Mouse (Mus musculus) G1E-ER4 (cell line): Measurements from ENCODE around the gene 2010111I01Rik. TPM values are rescaled to one million over a fixed set of nuclear protein-coding genes. Genes with fewer than 3 reads are reported as not detected.

Experiments
- GATA1 ChIP-seq: IDR thresholded peaks from one replicate; pipeline ENCODE4 v1.8.0; 2012; ENCODE audit warnings: low read length, inconsistent platforms
- polyA plus RNA-seq: library from polyadenylated mRNA; stranded (reverse); fragments of >175 nt; gene quantifications from 2 replicates; pipeline ENCODE4 v1.2.3, GENCODE M21; 2012

Gene 2010111I01Rik
- polyA plus RNA-seq, 1 experiment, result 47.5 TPM

DNA sequence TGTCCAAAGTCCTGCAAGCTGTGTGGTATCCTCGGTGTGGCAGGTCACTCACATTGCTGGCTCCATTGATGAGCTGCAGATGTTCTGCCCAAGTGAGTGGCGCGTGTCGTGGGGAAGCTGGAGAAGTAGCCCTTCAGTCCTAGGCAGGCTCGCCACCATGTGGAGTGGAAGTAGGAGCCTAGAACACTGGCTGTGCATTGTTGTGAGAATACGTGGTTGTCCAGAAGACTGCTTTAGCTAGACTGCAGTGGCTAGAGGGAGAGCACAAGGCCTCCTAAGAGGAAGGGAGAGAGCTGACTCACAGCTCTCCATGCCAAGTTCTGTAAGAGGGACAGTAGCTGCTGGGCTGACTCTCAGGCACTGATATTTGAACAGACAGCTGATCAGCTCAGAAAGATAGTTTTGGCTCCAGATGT, 293.5 kb downstream of the 2010111I01Rik start:
- TF ChIP-seq GATA1, result no peak

DNA sequence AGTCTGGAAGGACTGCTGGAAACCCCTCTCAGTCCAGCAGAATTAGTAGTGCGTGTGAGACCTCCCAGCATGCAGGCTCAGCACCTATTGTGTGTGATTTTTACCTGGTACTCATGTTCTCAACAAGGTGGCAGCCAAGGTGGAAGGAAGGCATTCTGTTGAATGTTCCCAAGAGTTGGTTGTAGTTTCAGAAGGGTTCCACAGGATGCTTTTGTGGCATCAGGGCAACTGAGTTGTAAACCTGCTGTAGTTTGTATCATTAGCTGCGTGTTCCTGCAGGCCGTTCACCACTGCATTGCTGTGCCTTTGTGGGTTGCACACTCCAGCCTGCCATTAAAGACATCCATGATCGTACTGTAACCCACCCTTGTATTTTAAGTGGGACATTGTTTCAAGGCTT, 294.0 kb downstream of the 2010111I01Rik start:
- TF ChIP-seq GATA1, result no peak

DNA sequence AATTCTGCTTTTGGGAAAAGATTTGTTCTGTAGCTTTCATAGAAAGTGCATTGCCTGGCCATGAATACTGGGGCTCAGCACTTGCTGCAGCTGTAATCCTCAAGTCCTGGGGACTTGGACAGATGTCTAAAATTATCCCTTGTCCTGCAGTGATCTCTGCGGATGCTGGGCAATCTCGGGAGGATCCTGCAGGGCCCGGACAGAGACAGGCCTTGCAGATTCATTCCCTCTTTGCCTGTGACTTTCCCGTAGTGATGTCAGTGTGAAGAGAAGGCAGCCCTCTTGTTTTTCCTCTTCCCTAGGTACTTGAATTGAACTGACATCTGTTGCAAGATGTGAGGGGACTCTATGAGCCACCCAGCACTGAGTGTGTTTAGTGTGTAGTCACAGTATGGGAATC, 295.4 kb downstream of the 2010111I01Rik start:
- no peak for TF ChIP-seq GATA1

DNA sequence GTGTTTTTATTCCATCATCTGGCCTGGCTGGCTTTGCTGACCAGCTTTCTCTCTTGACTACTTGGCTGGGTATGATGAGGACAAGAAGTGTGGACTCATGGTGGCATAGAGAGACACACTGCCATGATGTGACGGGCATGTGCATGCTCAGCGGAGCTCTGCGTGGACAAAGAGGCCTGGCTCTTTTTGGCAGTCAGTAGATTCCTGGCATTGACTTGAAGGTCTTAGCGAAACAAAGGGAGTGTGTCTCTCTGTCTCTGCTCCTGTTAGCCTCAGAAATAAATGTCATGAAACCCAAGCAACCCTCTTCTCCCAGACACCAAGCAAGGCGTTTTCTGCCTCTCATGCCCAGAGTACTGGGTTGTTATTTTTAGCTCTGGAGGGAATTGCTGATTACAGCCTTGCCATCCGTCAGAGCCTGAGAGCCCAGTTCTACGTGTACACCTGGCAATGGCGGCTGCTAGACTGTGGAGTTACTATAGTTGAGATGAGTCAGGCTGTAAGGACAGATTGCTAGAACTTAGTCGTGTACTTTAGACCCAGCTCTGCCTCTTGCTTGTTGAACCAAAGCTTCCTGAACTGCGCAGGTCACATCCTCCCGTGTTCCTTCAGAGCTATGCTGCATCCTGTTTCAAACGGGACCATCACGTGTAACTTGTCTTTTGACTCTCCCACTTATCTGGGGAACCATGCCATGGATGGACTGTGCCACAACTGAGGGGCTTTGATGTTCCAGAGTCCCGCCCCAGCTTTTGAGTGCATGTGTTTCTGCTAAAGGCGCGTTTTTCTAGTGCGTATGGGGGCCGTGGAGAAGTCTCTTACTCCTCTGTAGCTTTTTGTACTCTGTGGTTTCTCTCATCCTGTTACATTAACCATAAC, 296.3 kb downstream of the 2010111I01Rik start:
- no peak for TF ChIP-seq GATA1

DNA sequence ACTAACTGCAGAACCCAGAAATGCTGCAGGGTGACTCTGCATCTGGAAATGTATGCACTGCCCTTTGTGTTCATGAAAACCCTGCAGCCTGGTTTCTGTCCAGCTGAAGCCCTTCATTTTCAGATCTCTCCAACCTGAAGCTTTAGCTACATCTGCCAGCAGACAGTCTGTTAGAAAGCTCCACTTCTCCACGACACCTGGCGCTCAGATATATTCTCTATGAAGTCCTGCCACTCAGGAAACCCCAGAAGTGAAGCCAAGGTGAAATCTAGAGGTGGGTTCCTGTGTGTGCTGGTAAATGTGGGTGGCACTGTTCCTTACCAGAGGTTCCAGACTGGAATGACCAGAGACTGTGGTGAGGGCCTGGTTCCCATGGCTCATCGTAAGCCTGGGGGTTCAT, 297.0 kb downstream of the 2010111I01Rik start:
- no peak for TF ChIP-seq GATA1

DNA sequence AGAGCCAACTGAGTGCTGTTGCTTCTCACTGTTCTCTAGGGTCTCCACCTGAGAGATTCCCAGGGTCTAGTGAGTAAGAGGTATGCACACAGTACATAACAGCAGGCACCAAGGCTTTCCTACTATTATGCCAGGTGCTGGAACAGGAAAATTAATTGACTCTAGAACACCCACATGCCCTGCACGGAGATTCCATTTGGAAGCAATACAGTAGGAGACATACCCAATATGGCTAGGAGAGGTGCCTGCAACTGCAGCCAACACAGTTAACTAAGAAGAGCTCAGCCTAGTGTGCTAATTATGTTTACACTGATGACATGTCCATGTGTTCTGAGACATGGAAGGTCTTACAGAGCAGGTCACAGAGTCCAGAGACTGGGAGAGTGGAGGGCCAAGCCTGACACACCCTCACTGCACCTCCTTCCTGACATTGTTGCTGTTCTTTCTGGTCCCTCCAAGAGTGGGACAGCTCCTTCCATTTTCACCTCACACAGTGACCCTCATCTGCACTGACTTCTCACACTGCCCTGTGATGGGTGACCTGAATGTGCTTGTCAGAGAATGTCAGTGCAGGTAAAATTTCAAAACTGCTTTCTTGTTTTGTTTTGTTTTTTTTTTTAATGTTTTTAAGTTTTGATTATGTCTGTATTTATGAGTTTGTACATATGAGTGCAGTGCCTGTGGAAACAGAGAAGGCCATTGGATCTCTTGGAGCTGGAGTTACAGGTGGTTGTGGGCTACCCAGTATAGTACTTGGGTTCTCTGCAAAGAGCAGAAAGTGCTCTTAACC, 297.7 kb downstream of the 2010111I01Rik start:
- no peak for TF ChIP-seq GATA1

DNA sequence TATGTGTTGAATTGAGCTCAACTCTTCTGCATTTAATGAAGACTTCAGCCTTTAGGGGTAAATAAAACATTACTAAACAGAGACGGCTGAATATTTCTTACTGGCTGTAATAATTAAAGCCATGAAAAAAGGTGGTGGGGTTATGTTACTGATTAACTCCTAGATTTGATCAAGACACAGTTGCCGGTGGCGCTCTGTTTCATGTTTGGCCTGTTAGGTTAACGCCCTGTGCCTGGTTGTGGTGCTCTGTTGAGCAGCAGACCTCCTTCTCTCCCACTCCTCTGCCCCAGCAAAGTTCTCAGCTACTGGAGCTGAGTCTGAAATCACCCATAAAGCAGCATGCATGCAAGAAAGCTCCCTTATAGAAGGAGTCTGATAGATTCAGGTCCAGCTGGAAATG, 303.7 kb downstream of the 2010111I01Rik start:
- TF ChIP-seq GATA1, result no peak

DNA sequence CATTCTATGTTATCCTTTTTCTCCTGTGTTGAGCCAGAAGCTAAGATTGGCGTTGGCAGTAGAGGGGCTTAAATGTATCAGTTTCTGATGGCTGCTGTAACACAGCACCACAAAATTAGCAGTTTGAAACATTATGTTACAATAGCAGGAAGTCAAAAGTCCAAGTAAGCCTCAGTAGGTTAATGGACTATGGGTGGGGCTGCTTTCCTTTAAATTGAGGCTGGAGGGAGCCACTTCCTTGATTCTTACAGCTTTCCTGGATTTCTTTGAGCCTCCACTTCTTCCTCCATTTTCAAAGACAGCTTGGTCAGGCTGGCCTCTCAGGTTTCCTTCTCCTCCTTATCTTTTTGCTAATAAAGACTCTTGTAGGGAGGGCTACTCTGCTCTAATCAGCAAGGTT, 304.1 kb downstream of the 2010111I01Rik start:
- no peak for TF ChIP-seq GATA1

DNA sequence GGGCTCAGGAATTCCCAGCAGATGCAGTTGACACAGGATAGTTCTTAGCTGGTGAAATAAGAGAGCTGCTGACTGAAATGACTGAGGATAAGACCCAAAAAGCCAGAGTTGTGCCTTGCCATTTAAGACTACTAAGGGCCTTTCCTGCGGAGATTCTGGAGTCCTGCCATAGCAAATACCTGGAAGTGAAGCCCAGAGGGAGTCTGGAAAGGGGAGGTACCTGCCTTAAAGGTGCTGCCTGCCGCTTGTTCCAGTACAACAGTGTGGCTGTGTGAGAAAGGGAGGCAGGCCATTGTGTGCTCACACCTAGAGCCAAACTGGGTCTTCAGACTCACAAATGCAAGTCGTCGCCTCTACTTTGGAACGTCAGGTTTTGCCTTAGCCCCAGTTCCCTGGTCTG, 305.5 kb downstream of the 2010111I01Rik start:
- TF ChIP-seq GATA1, result no peak

DNA sequence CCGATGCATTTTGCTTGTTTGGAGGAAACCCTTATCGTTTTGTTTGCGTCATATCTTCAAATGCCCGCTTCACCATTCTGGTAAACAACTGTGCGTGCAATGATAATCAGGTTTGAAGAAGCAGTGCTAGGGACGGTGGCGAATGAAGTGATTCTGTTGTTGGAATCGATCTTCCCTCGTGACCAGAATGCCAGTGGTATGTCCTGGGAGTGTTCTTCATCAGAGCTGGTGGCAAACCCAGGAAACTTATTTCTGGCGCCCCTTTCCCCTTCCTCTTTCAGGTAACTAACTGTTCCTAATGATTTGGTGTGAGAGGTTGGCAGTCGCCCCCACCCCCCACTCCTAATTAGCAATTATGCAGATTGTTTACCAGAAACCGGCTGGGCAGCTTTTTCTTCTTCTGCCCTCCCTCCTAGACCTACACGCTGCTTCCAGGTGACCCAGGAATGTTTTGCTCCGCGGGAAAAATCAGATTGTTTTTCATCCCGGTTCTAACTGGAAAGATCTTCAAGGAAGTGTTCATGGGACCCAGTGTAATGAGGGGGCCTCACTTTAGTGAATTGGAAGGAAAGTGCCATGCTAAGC, 307.4 kb downstream of the 2010111I01Rik start:
- no peak for TF ChIP-seq GATA1

DNA sequence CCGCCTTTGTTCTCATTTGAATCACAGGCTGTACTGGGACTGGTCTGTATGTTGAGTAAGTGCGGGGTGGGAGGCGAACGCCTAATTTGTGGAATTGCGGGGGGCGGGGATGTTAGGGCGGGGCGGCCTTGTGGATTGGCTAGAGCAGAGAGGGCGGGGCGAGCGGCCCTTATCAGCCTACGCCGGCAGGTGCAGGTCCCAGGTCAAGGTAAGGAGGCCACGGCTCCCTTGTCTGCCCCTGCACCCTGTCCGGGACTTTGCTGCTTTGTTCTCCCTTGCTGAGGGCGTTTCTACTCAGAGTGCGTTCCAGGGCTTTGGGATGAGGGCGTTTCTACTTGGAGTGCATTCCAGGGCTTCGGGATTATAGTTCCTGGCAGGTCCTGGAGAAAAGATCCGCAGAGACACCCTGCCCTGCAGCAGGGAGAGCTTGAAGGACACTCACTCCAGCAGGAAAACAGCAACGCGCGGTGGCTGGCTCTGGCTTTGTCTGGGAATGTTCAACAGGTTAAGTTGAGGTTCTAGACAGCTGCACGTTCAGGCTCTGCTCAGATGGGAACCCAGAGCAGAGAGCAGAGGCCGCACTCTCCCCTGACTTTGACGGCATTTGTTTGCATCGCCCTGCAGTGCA, 308.0 kb downstream of the 2010111I01Rik start:
- no peak for TF ChIP-seq GATA1

DNA sequence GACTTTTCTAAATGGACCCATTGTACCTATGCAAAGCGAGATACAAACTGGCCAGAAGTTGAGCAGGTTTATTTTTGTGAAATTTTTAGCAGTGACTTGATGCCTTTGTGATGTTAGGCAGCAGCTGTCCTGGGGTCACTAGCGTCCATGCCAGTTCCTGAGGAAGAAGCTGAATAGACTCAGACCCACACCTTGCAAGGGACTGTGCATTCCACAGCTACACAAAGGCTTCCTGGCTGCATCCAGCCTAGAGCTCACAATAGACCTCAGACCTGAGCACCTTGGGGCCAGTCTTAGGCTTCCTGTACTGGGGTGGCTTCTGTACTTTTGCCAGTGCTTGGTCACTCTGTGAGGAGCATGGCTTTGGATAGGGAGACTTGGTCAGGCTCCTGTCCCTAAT, 309.2 kb downstream of the 2010111I01Rik start:
- TF ChIP-seq GATA1, result no peak

DNA sequence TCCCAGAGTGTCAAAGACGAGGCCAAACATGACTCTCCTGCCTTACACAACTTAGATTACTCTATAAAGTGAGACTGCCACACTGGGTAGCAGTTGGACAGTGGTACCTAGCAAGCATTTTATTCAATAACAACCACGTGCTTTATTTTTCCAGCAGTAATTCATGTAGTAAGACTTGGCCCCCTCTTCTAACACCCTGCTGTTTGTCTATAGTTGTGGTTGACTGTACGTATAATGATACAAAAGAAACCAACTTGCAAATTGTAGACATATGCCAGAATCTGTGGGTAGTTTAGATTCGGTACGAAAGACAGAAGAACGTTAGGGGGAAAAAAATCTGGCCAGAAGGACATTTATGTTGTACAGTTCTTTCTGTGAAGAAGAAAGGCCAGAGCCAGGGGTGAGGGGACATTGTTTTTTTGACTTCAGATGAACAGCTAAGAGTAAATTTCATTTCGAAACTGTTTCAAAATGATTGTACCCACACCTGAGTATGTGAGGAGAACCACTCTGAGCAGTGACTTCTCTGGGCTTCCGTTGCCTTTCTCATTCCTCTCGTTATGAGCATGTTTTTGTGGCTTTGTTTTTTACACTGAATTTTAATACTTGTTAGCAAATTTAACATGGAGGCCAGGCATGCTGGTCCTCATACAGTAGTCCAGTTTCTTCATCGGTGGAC, 309.9 kb downstream of the 2010111I01Rik start:
- no peak for TF ChIP-seq GATA1

DNA sequence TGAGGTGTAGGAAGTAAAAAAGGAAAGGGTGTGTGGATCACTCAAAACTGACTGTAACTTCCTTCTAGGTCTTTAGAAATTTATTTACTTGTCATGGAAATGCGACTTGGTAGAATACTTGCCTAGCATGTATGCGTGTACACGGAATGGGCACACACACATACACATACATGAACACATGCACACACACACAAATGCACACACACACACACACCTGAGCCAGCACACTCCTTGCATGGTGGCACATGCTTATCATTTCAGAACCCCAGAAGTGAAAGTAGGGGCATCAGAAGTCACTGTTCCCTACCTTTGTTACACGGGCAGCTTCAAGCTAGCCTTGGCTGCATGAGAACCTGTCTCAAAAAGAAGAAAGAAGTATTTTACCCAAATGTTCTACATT, 311.7 kb downstream of the 2010111I01Rik start:
- no peak for TF ChIP-seq GATA1

DNA sequence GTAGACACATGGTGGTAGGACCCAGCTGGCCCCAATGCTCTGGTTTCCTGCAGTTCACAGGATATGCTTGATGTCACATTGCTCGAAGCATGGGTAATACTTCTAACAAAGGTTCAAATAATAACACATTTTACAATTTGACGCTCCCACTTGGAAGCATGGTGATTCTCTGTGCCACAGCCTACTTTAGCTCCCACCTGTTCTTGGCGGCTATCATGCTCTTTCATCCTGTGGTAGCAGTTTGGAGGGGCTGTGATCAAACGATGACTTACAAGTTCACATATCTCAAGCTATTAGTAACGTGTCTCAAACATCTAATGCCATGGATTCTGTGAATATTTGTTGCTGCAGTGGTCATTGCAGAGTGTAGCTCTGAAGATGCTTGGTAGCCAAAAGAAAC, 312.6 kb downstream of the 2010111I01Rik start:
- TF ChIP-seq GATA1, result no peak

DNA sequence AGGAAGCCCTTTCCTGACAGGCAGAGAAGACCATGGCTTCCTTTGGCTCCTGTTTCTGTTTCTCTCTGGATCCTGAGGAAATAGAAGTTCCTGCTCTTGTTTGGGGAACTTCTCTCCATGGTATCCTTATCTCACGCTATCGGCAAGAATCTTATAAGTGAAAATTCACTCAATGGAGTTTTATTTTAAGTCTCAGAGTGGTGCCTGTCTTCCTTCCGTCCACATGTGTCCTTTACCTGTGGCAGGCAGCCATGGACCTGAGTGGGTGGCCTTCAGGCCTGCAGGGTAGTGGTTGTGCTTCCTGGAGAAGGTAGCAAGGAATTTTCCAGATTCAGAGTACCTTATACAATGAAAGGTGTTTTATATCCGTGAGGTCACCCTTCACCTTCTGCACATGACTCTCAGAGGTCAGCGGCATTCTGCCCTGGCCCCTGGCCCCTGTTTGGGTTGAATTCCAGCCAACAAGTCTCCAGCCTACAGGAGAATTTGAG, 313.5 kb downstream of the 2010111I01Rik start:
- no peak for TF ChIP-seq GATA1
